In genomic region chr1:96410837-96411612, GRCm38 (mm10) we compare ENCODE assay signal across 22 mouse cellular contexts.
DNase-seq lines count a peak whose midpoint lies in the region; ATAC-seq lines count a peak whose summit lies in the region.
"Had no signal": no experiment of that assay in that cellular context is flagged by ENCODE, and none has a peak within 500 bp of the region (broad histone marks: within the 10 kb centered on the region; RNA-seq: fewer than 3 reads in every experiment).

No protein-coding gene starts in this region.

- H3K9me3 ChIP-seq in forebrain, embryonic 11.5 days (ENCODE audit: control insufficient read depth, low read length) = no peaks in the 10 kb centered on the region
- H3K9me3 ChIP-seq in forebrain, embryonic 10.5 days = no peaks in the 10 kb centered on the region
- no peaks in the 10 kb centered on the region for H3K9me3 ChIP-seq in midbrain, embryonic 14.5 days (ENCODE audit: control insufficient read depth, low read length)
- no peaks in the 10 kb centered on the region for H3K9me3 ChIP-seq in midbrain, embryonic 16.5 days (replicated peaks; ENCODE audit: control insufficient read depth, low read length, poor library complexity, severe bottlenecking)
- no peaks in the 10 kb centered on the region for H3K9me3 ChIP-seq in forebrain, embryonic 16.5 days (ENCODE audit: control insufficient read depth, low read length)
- no peaks in the 10 kb centered on the region for H3K9me3 ChIP-seq in neural tube, embryonic 15.5 days (replicated peaks)
- H3K9me3 ChIP-seq: embryonic facial prominence, embryonic 15.5 days; liver, embryonic 13.5 days had no signal

- H3K4me3 ChIP-seq in forebrain, embryonic 11.5 days (ENCODE audit: low read depth, low read length) = no peak overlapping the region
- no peak overlapping the region for H3K4me3 ChIP-seq in forebrain, embryonic 10.5 days
- H3K4me3 ChIP-seq in midbrain, embryonic 14.5 days (replicated peaks; ENCODE audit: low read depth, low read length) = no peak overlapping the region
- H3K4me3 ChIP-seq in midbrain, embryonic 16.5 days (ENCODE audit: low read depth, low read length) = no peak overlapping the region
- H3K4me3 ChIP-seq in forebrain, embryonic 16.5 days (replicated peaks; ENCODE audit: low read length) = no peak overlapping the region
- H3K4me3 ChIP-seq in neural tube, embryonic 15.5 days (replicated peaks) = no peak overlapping the region
- H3K4me3 ChIP-seq: embryonic facial prominence, embryonic 15.5 days; left cerebral cortex, adult 2 months; liver, embryonic 13.5 days had no signal

- H3K27ac ChIP-seq in forebrain, embryonic 11.5 days (ENCODE audit: low read depth, low read length) = no peak overlapping the region
- H3K27ac ChIP-seq in forebrain, embryonic 10.5 days = no peak overlapping the region
- H3K27ac ChIP-seq in midbrain, embryonic 14.5 days (replicated peaks; ENCODE audit: low read depth, low read length) = no peak overlapping the region
- H3K27ac ChIP-seq in midbrain, embryonic 16.5 days (ENCODE audit: low read length) = no peak overlapping the region
- H3K27ac ChIP-seq in forebrain, embryonic 16.5 days (ENCODE audit: low read length) = no peak overlapping the region
- H3K27ac ChIP-seq in neural tube, embryonic 15.5 days (replicated peaks) = no peak overlapping the region
- H3K27ac ChIP-seq: embryonic facial prominence, embryonic 15.5 days; left cerebral cortex, adult 2 months; liver, embryonic 13.5 days; stomach, postnatal 0 days had no signal

- no peak overlapping the region for H3K4me2 ChIP-seq in forebrain, embryonic 11.5 days (ENCODE audit: low read depth, low read length, severe bottlenecking)
- H3K4me2 ChIP-seq in midbrain, embryonic 14.5 days (ENCODE audit: low read length) = no peak overlapping the region
- H3K4me2 ChIP-seq in midbrain, embryonic 16.5 days (ENCODE audit: low read length) = no peak overlapping the region
- no peak overlapping the region for H3K4me2 ChIP-seq in forebrain, embryonic 16.5 days (ENCODE audit: low read length)
- H3K4me2 ChIP-seq in neural tube, embryonic 15.5 days = no peak overlapping the region
- H3K4me2 ChIP-seq: embryonic facial prominence, embryonic 15.5 days; heart, embryonic 11.5 days; liver, embryonic 13.5 days had no signal

- H3K27me3 ChIP-seq in forebrain, embryonic 11.5 days (ENCODE audit: control insufficient read depth, insufficient read depth, low read length) = no peaks in the 10 kb centered on the region
- no peaks in the 10 kb centered on the region for H3K27me3 ChIP-seq in forebrain, embryonic 10.5 days (ENCODE audit: poor library complexity, severe bottlenecking)
- no peaks in the 10 kb centered on the region for H3K27me3 ChIP-seq in midbrain, embryonic 14.5 days (ENCODE audit: control insufficient read depth, insufficient read depth, low read length)
- H3K27me3 ChIP-seq in midbrain, embryonic 16.5 days (ENCODE audit: control insufficient read depth, insufficient read depth, low read depth, low read length) = no peaks in the 10 kb centered on the region
- H3K27me3 ChIP-seq in forebrain, embryonic 16.5 days (replicated peaks; ENCODE audit: control insufficient read depth, insufficient read depth, low read length) = no peaks in the 10 kb centered on the region
- H3K27me3 ChIP-seq in neural tube, embryonic 15.5 days (replicated peaks) = no peaks in the 10 kb centered on the region
- H3K27me3 ChIP-seq: embryonic facial prominence, embryonic 15.5 days; liver, embryonic 13.5 days had no signal

- peak; percentile 66; the same call in 1 of the 2 replicates for ATAC-seq in forebrain, embryonic 11.5 days (replicated peaks; ENCODE audit: low FRiP score)
- ATAC-seq in midbrain, embryonic 14.5 days (ENCODE audit: low FRiP score, low TSS enrichment) = no peak; the same call in 1 of the 2 replicates
- ATAC-seq in midbrain, embryonic 16.5 days = no peak
- peak; percentile 89 for ATAC-seq in forebrain, embryonic 16.5 days
- peak; percentile 59; the same call in 1 of the 2 replicates for ATAC-seq in neural tube, embryonic 15.5 days (ENCODE audit: low FRiP score)

- WGBS in forebrain, embryonic 11.5 days = 84% methylated on average over 4 of the region's 4 CpGs
- 86% methylated on average over 4 of the region's 4 CpGs for WGBS in forebrain, embryonic 10.5 days
- 77% methylated on average over 4 of the region's 4 CpGs for WGBS in midbrain, embryonic 14.5 days
- 78% methylated on average over 4 of the region's 4 CpGs for WGBS in midbrain, embryonic 16.5 days
- 54% methylated on average over 4 of the region's 4 CpGs for WGBS in forebrain, embryonic 16.5 days
- WGBS in neural tube, embryonic 15.5 days = 51% methylated on average over 4 of the region's 4 CpGs

- H3K9ac ChIP-seq in forebrain, embryonic 11.5 days (ENCODE audit: low read length) = no peak overlapping the region
- H3K9ac ChIP-seq in midbrain, embryonic 14.5 days (replicated peaks; ENCODE audit: low read length) = no peak overlapping the region
- H3K9ac ChIP-seq in midbrain, embryonic 16.5 days (ENCODE audit: low read depth, low read length) = no peak overlapping the region
- H3K9ac ChIP-seq in forebrain, embryonic 16.5 days (replicated peaks; ENCODE audit: low read depth, low read length) = no peak overlapping the region
- H3K9ac ChIP-seq in neural tube, embryonic 15.5 days (replicated peaks) = no peak overlapping the region
- H3K9ac ChIP-seq: embryonic facial prominence, embryonic 15.5 days; liver, embryonic 13.5 days had no signal

- no peaks in the 10 kb centered on the region for H3K36me3 ChIP-seq in forebrain, embryonic 11.5 days (ENCODE audit: control insufficient read depth, insufficient read depth, low read length)
- H3K36me3 ChIP-seq in forebrain, embryonic 10.5 days (replicated peaks) = no peaks in the 10 kb centered on the region
- H3K36me3 ChIP-seq in midbrain, embryonic 14.5 days (ENCODE audit: control insufficient read depth, insufficient read depth, low read length) = no peaks in the 10 kb centered on the region
- H3K36me3 ChIP-seq in midbrain, embryonic 16.5 days (ENCODE audit: control insufficient read depth, insufficient read depth, low read length) = no peaks in the 10 kb centered on the region
- H3K36me3 ChIP-seq in forebrain, embryonic 16.5 days (ENCODE audit: control insufficient read depth, insufficient read depth) = no peaks in the 10 kb centered on the region
- H3K36me3 ChIP-seq in neural tube, embryonic 15.5 days = no peaks in the 10 kb centered on the region
- H3K36me3 ChIP-seq: embryonic facial prominence, embryonic 15.5 days; liver, embryonic 13.5 days had no signal

- no peaks in the 10 kb centered on the region for H3K4me1 ChIP-seq in forebrain, embryonic 11.5 days (replicated peaks; ENCODE audit: control insufficient read depth, insufficient read depth, low read length)
- no peaks in the 10 kb centered on the region for H3K4me1 ChIP-seq in forebrain, embryonic 10.5 days
- H3K4me1 ChIP-seq in midbrain, embryonic 14.5 days (ENCODE audit: control insufficient read depth, insufficient read depth, low read length) = no peaks in the 10 kb centered on the region
- H3K4me1 ChIP-seq in midbrain, embryonic 16.5 days (ENCODE audit: control insufficient read depth, insufficient read depth, low read length) = no peaks in the 10 kb centered on the region
- H3K4me1 ChIP-seq in forebrain, embryonic 16.5 days (replicated peaks; ENCODE audit: control insufficient read depth, insufficient read depth, low read length) = no peaks in the 10 kb centered on the region
- H3K4me1 ChIP-seq in neural tube, embryonic 15.5 days = no peaks in the 10 kb centered on the region
- H3K4me1 ChIP-seq: embryonic facial prominence, embryonic 15.5 days; liver, embryonic 13.5 days had no signal

- intact Hi-C loops in heart, postnatal 36 days (cut with DNase I) = no loop called here

- no peak for DNase-seq in forebrain, embryonic 11.5 days (ENCODE audit: low spot score)
- DNase-seq in forebrain, embryonic 10.5 days (ENCODE audit: extremely low spot score, low spot score) = no peak
- DNase-seq in midbrain, embryonic 14.5 days = peak; percentile 7
- no peak for DNase-seq in kidney, postnatal 14 days
- no peak for DNase-seq in heart, postnatal 36 days
- DNase-seq: adrenal gland, postnatal 10 days; cerebellum, adult 9-10 months; gastrocnemius, postnatal 10 days; heart, adult 11 months; kidney, adult 11 months; liver, embryonic 13.5 days; lung, adult 2 months; lung, postnatal 14 days; thymus, adult 2 months; thymus, postnatal 4 days had no signal

Comparison
In these comparisons a context has a peak if more than half of its experiments do, and no peak if none do; other contexts are left out.
1. ATAC-seq: peak in forebrain, embryonic 11.5 days (single experiment), forebrain, embryonic 16.5 days (single experiment) and neural tube, embryonic 15.5 days (single experiment); none in midbrain, embryonic 14.5 days (single experiment) and midbrain, embryonic 16.5 days (single experiment).